Mouse (Mus musculus) mesoderm, embryonic 11.5 days (tissue): Measurements from ENCODE around the gene Olfr361.
"Not testable (repeated sequence)": the region's sequence is repeated elsewhere in the genome, so short reads cannot be mapped to it uniquely, and the experiment has no call there.

ENCODE experiments used
- DNase-seq: peaks from one replicate; pipeline ENCODE4 v3.0.0-alpha.2; 2012; ENCODE audit warnings: low read depth, low spot score

Gene Olfr361

DNA sequence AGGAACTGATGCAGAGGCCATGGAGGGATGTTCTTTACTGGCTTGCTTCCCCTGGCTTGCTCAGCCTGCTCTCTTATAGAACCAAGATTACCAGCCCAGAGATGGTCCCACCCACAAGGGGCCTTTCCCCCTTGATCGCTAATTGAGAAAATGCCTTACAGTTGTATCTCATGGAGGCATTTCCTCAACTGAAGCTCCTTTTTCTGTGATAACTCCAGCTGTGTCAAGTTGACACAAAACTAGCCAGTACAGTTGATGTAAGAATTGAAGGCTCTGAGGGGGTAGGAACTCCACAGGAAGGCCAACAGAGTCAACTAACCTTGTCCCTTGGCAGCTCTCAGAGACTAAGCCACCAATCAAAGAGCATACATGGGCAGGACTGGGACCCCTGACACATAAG lies at the start of gene Olfr361:
Gene Olfr361, minus strand, starts transcription at position 101 of the 400 bp plus-strand sequence.
- DNase-seq = not testable (repeated sequence)

DNA sequence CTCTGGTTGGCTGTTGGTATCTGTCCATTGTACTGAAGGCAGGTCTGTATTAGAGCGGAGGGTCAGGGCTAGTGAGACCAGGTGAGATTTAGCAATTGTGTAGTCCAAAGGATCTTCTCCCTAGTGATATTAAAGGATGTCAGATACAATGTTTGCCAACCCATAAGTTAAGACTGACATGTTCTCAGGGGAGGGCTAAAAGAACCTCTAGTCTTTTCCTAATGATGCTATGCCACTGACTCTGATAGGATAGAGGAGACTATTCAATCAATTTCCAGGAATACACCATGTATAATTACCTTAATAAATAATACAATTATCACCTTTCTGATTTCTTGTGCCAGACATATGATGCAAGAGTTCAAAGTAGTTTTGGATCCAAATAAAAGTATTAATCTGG lies 28.7 kb upstream of the Olfr361 start, which contains the start of gene Olfr362:
Gene Olfr362, minus strand, starts transcription at position 101 of the 400 bp plus-strand sequence.
- DNase-seq = no peak

DNA sequence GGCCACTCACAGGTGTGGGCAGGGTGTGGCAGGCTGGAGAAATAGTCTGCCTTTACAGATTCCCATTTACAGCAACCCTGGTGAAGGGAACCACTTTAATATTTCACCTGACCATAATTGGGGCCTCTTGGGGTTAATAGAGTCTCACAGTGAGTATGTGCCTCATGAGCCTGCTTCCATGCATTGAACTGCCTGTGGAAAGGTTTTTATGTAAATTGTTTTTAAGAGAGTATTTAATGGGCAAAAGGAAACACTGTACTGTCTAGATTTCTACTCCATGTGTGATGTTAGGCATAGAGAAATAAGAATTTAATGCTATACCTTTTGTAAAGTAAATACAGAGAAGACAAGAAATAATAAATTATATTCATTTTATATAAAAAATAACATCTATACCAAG lies 23.6 kb downstream of the Olfr361 start, which contains the start of gene Olfr360:
Gene Olfr360, plus strand, starts transcription at position 301 of the 400 bp plus-strand sequence.
- DNase-seq = no peak
